Mouse (Mus musculus) gastrocnemius, postnatal 4 days (tissue): ENCODE measurements around the gene Gadl1. TPM values are rescaled to one million over a fixed set of nuclear protein-coding genes. Genes with fewer than 3 reads are reported as not detected.

Experiments
- DNase-seq, 2 experiments: peaks; one replicate each; pipeline ENCODE4 v3.0.0; 2021 to 2022; ENCODE audit warnings: low spot score in 2 of 2, mixed read lengths in 2 of 2
- total RNA-seq, 2 experiments: library from RNA; stranded (reverse); gene quantifications; 2 replicates each; pipeline ENCODE4 v1.2.3; 2021

Gadl1 gene
- total RNA-seq, 2 experiments from 2014 or later = 18.4 to 22.9 TPM

- peak; percentile 39 to 70 for DNase-seq
These were observed 213.8 kb downstream of the Gadl1 start for GRCm38 (mm10) chr9:116122969-116123589.
